Mouse (Mus musculus): Measurements from ENCODE around the gene Capn3. TPM values are rescaled to one million over a fixed set of nuclear protein-coding genes. Genes with fewer than 3 reads are reported as not detected.
A peak's percentile ranks its signal among the peaks of the same experiment; 100 is the strongest.

Capn3 gene
- total RNA-seq, 2 experiments from 2014 or later = 1.6 to 2.7 TPM

DNA sequence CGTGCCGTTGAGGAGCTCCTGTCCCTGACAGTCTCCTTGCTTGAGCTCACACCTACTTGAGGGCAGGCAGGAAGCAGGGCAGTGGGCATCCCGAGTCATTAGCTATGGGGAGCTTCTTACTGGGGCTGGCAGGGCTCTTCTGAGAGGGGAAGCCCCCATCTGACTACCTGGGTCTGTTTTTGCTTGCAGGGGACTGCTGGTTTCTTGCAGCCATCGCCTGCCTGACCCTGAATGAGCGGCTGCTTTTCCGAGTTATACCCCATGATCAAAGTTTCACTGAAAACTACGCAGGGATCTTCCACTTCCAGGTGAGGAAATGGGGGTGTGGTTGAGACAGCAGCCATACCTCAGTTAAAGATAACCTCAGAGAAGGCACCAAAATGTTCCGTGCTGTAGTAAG is 26.1 kb downstream of the Capn3 start:
- intact Hi-C loops (cut with DNase I) = no loop called here

DNA sequence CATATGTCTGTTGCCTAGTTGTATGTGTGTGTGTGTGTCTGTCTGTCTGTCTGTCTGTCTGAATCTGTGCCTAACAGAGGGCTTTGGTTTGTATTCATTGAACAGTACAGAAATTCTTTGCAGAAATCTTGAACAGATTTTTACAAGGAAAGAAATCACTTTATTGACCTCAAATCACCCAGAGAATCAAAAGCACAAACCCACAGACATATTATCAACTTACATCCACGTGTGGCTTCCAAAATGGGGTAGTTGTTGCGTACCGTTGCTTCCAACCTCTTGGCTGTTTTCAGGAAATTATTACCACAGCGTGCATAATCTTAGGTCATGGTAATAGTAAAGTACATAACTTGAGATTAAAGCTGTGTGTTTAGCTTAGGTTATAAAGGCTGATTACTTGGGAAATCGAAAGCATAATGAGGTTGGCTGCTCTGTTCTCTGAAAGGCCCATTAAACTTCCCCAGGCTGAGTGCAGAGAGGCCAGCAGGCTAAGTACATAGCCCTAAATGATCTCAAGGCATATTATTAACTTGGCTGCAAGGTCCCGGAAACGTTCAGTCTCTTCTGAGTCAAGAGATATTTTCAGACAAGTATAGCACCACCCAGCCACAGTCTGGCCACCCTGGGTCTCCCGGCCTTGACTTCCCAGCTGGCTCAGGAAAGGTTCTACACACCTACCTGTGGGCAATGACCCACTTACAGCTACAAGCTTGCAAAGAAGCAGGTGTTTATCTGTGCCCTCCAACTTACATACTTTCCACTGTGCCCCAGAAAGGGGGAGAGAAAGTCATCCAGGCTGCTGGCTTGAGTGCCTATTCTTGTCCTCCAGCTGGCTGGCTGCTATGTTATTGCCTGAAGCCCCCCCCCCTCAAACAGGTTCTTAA is 26.9 kb downstream of the Capn3 start:
- intact Hi-C loops (cut with DNase I) = no loop called here
- DNase-seq = no peak

More for the DNA sequence above, 26.1 kb downstream of the Capn3 start:
- DNase-seq = no peak

DNA sequence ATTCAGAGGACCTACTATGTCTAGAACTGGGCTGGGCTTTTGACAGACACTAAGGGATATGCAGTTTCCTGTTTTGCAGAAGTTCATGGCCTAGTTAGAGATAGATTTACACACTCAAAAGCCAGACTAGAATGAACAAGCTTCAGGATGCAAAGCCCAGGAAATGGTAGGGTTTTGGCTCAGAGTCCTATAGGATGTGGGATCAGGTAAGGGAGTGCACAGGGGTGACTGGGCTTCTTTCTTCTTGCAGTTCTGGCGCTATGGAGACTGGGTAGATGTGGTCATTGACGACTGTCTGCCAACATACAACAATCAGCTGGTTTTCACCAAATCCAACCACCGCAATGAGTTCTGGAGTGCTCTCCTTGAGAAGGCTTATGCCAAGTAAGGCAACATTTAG is 28.4 kb downstream of the Capn3 start:
- intact Hi-C loops (cut with DNase I) = no loop called here

DNA sequence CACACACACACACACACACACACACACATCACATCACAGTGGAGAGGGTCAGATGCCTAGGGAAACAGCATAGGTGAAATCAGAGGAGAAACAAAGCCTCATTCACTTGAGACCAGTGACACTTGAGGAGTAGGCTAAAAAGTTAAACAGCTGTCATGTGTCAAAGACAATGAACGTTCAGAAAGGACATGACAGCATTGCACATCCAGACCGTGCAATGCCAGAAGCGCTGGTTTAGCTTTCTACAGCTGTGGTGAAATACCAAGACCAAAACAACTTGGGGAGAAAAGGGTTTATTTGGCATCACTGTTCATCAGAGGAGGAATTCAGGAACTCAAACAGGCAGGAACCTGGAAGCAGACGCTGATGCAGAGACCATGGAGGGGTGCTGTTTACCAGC is 37.4 kb downstream of the Capn3 start:
- intact Hi-C loops (cut with DNase I) = no loop called here

More for the DNA sequence above, 28.4 kb downstream of the Capn3 start:
- no peak for DNase-seq

DNA sequence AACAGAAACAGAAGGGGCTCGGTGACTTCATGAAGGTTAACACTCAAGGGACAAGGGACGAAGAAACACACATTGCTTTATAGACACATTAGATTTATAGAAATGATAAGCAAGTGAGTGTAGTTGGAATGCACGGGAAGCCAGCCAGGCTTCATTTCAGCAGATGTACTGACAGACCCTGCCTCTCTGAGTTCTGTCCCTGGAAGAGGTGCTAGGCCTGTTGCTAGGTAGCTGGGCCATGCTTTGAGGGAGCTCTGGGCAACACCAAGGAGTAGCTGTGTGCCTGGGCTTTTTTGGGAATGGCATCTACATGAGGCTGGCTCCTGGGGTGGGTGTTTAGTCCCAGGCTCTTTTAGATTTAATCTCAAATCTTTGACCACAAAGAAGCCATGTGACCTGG is 40.7 kb downstream of the Capn3 start:
- no peak for DNase-seq

More for the DNA sequence above, 37.4 kb downstream of the Capn3 start:
- no peak for DNase-seq

DNA sequence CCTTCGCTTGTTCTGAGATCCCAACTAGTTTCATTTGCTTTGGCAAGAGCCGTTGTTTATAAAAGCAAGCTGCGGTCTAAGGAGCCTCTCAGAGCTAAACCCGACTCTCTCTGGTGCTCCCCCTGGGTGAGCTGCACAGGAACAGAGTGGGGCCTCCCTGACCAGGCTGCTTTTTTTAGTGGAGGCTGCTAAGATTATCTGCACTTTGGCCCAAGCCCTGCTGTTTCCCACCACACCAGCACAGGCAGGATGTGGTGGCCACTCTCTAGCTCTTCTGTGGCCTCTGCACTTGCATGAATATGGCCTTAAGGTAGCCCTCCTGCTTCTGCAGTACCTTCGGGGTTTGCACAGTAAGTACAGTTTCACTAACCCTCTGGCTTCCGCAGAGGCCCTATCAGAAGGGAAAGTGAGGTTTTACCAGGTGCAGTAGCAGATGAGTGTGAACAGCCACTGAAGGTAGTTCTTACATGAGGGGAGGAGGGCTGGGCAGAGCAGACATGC is 44.2 kb downstream of the Capn3 start:
- intact Hi-C loops (cut with DNase I) = loop anchor here (10.0 kb wide), 1 partner anchor 95 kb away; the partner anchor contains the start of genes Ganc and Tmem87a
- no peak for DNase-seq

More for the DNA sequence above, 40.7 kb downstream of the Capn3 start:
- intact Hi-C loops (cut with DNase I) = no loop called here

DNA sequence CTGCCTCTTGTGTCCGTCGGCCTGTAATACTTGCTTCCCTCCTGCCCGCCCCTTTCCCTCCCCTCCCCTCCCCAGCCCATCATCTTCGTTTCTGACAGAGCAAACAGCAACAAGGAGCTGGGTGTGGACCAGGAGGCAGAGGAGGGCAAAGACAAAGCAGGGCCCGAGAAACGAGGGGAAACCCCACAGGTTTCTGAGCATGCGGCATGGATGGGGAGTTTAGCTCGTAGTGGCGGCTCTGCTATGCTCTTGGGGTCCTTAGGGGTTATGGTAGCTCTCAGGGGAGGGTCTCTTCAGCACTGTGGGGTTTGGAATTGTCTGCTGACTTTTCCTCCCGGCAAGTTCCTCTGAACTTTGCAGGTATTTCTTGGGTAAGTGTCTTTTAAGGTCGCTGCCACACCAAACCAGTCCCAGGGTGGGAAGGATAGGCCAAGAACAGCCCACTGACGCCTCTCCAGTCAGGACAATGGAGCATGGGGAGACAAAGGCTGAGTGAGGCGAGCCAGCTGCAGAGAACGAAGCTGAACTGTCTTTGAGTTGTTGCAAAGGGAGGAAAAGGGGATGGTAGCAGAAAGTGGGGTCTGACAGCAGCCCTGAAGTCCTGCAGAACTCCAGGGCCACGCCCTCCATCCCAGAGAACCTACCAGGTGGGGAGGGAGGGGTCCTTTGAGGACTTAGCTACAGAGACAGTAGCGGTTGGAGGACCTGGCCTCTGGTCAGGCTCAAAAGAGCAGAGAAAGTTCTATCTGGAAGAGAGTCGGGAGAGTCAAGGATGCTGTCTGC is 45.5 kb downstream of the Capn3 start:
- intact Hi-C loops (cut with DNase I) = loop anchor here (10.0 kb wide), 1 partner anchor 97 kb away; the partner anchor contains the start of genes Ganc and Tmem87a
- no peak for DNase-seq

DNA sequence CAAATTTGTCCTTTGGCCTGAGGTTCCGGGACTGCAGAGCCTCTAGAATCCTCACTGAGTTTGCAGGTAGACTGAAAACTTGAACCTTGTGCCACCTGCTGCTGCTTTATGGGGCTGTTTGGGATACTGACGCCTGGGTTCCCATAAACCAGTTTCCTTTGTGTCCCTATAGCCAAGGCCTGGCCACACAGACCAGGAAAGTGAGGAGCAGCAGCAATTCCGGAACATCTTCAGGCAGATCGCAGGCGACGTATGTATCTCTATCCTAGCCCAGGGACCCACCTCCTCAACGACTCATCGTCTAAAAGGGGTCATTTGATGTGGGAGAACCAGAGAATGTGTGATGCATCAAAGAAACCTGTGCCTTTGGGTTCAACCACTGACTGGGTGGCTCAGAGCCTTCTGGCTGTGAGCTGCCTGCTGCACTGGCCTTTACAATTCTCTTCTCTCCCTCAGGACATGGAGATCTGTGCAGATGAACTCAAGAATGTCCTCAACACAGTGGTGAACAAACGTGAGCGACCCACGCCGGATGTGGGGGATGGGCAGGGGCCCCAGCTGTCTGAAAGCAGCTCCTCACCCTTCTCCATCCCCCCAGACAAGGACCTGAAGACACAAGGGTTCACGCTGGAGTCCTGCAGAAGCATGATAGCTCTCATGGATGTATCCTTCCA is 46.2 kb downstream of the Capn3 start:
- no peak for DNase-seq
- intact Hi-C loops (cut with DNase I) = loop anchor here (10.0 kb wide), 1 partner anchor 97 kb away; the partner anchor contains the start of genes Ganc and Tmem87a

DNA sequence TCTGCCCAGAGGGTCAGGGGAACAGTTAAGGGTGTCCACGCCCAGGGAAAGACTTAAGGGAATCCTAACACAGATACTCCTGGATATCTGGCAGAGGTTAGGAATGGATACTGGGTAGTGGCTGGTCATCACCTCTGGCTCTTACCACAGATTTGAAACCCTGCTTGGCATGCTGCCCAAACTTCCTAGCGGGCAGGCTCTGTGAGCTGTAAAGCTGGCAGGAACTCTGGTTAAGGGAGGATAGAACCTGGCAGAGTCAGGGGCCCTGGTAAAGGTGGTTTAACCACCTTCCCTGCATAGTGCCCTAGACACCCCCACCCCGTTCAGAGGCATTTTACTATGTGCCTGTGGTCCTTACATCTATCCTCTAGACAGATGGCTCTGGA is 46.8 kb downstream of the Capn3 start:
- intact Hi-C loops (cut with DNase I) = loop anchor here (10.0 kb wide), 1 partner anchor 98 kb away; the partner anchor contains the start of genes Ganc and Tmem87a
- DNase-seq = peak; percentile 38

DNA sequence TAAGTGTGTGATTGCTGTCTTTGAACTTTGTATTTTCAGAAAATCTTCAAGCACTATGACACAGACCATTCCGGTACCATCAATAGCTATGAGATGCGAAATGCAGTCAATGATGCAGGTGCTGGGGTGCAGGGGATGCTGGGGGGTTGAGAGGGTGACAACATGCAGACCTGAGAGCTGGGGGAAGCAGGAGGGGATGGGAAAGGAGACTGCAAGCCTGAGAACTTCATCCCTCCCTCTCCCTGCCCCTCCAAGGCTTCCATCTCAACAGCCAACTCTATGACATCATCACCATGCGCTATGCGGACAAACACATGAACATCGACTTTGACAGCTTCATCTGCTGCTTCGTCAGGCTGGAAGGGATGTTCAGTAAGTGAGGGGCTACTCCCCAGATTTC is 47.3 kb downstream of the Capn3 start:
- no peak for DNase-seq
- intact Hi-C loops (cut with DNase I) = loop anchor here (10.0 kb wide), 1 partner anchor 98 kb away; the partner anchor contains the start of genes Ganc and Tmem87a

DNA sequence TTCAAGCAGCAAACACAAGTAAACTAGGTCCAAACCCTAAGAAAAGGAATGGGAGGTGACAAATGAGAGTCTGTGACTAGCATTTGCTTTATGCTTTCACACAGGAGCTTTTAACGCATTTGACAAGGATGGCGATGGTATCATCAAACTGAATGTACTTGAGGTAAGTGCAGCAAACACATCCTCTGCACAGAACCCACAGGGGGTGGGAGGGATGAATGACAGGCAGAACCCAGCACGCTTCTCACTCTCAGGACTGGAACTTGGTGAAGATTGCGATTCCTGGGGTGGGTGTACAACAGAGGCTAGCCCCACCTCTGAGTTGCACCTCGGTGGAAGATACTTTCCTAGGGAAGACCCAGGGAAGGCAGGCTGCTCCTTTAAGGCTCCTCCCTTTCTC is 48.2 kb downstream of the Capn3 start:
- intact Hi-C loops (cut with DNase I) = loop anchor here (10.0 kb wide), 1 partner anchor 99 kb away; the partner anchor contains the start of genes Ganc and Tmem87a
- DNase-seq = no peak

DNA sequence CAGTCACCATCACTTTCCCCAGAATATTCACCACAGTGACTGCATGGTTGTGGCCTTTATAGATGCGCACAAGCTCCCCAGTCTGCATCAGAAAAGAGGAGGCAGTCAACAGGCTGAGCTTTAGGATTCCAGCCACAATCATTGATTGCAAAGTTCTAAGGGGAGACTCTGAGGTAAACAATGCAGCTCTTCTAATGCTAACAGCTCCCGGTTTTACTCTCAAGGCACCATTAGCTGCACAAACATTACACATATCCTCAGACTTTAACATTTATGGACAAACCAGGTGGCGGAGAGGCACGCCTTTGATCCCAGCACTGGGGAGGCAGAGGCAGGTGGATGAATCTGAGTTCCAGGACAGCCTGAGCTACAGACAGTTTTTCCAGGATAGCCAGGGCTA is 58.4 kb downstream of the Capn3 start:
- no peak for DNase-seq

DNA sequence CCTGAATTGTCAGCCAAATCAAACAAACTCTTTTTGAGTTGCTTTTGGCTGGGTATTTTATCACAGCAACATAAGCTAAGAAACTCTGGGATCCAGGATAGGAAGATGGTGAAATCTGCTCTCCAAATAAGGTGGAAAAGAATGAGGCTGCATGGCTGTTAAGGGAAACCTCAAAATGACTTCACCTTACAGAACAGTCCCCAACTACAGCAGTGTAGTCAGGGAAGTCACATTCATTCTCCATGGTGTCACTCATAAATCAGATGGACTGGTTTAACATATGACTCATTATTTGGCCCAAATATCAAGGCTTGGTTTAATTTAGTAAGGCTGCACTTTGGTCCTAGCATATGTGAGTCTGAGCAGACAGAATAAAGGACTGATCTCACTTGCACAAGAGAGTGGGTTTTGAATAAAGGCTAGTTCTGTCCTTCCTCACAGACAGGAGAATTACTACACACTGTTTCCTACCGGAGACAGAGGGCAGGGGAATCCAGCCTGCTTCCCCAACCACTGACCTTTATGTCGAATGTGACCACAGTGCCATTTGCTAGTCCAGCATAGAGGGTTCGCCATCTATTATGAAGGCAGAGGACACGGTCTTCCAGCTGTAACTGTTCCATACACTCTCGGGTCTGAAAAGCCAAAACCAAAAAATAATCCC is 62.9 kb downstream of the Capn3 start:
- DNase-seq = no peak
- intact Hi-C loops (cut with DNase I) = no loop called here

More for the DNA sequence above, 58.4 kb downstream of the Capn3 start:
- intact Hi-C loops (cut with DNase I) = no loop called here

DNA sequence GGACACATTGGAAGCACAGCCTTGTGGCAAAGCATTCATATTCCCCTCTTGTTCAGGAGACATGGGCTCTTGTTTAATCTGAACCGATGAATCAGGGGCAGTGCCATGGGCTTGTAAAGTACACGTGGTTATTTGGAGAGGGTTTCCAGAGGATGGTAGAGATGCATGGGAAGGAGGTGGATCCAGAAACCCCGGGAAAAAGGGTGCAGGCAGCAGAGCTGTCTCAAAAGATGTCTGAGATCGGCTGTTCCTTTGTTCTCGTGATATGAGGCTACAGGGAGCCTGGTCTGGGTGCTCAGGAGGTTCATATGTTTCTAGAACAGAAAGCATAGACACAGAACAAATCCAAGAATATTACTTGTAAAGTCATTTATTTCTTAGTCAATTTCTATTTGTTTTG is 71.0 kb downstream of the Capn3 start:
- DNase-seq = no peak
- intact Hi-C loops (cut with DNase I) = loop anchor here (10.0 kb wide), 1 partner anchor 142 kb away; no protein-coding TSS in a partner anchor

DNA sequence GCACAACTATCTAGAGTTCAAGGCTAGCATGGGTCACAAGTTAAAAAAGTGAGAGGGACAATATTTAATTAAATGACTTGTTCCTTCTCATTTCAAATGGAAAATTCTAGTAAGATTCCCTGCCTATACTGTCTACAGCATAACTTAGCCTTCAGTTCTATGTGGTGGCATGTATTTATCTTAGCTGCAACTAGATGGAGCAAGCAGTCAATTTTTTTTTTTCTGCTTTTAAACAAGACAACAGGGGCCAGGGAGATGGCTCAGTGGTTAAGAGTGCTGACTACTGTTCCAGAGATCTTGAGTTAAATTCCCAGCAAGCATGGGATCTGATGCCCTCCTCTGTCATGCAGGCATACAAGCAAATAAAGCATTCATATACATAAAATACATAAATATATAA is 73.7 kb downstream of the Capn3 start:
- intact Hi-C loops (cut with DNase I) = loop anchor here (10.0 kb wide), 1 partner anchor 145 kb away; no protein-coding TSS in a partner anchor
- no peak for DNase-seq

DNA sequence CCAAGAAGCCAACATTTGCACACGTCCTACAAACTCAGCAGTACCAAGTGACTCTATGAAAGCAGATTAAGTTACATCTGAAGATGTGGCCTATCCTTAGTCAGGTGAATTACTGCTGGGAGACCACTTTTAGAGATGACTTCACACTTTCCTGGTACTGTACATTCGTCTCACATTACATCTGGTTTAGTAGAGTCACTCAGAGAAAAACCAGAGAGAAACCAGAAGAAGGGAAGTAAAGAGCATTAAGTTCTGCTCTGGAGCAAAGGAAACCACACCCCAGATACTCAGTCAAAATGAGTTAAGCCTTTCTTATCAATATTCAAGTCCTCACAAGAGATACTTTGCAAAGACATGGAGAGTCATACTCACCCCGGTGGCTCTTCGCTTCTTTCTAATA is 75.4 kb downstream of the Capn3 start:
- intact Hi-C loops (cut with DNase I) = no loop called here
- DNase-seq = no peak

DNA sequence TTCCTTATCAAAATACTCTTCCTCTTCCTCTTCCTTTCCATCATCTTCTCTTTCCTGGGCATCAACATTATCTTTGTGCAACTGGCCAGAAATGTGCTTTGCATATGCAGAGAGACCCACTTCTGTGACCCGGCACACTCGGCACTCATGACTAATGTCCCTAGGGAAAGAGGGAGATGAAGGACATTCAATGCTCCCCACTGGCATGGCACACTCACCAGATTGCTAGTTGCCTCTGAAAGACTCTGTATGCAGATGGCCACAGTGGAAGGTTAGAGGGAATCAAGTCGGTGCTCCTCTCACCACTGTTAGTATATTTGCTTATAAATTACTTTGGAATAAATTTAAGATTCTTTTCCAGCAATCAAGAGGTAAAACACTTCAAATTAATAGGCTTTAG is 83.5 kb downstream of the Capn3 start:
- peak; percentile 14 for DNase-seq
- intact Hi-C loops (cut with DNase I) = no loop called here

DNA sequence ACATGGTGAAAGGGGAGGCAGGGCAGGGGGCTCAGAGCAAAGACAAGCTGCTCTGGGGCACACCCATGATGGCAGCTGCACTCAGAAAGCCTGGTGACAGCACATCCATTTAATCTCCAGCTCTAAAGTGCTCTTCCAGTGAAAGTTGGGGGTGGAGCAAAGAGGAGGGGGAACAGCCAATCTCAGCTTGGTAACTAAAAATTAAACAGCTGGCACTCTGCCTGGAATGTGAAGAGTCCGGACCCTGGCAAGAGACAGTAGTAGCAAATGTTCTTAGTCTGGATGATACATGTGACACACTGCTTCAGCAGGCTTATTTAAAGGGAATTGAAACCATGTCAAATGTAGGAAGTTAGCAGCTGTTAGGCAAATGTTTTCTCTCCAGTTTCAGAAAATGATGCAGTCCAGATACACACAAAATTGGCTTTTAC is 84.0 kb downstream of the Capn3 start:
- intact Hi-C loops (cut with DNase I) = no loop called here
- peak; percentile 73 for DNase-seq

DNA sequence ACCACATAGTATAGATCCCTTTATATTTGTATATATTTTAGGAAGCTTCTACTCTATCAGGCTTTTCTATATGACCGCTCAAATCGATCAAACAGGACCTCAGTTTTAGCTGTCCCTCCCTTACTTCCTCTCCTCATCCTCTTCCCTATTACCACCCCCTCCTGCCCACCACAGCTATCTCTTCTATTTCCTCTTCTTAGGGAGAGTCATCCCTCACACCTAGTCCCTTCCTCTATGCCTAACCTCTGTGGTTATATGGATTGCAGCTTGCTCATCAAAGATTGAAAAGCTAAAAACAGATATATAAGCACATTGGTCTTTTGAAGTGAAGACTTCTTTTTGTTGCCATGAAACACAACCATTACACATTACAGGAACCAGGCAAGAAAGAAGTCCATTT is 88.9 kb downstream of the Capn3 start:
- DNase-seq = no peak
- intact Hi-C loops (cut with DNase I) = no loop called here

Data from left cerebral cortex, postnatal 4 days (tissue).